Mouse (Mus musculus) liver, adult 2 months (tissue): ENCODE measurements around the gene Plcb2. TPM values are rescaled to one million over a fixed set of nuclear protein-coding genes. Genes with fewer than 3 reads are reported as not detected.

ENCODE experiments used
- DNase-seq: peaks from one replicate; pipeline ENCODE4 v3.0.0-alpha.2; 2011; ENCODE audit warnings: low read depth, low spot score; ENCODE audit errors: extremely low read depth
- H3K27ac ChIP-seq: fragments of 200-500 bp; replicated peaks from 2 replicates; pipeline ENCODE4 v1.5.1; 2012; ENCODE audit warnings: low read depth, mild to moderate bottlenecking, control low read depth, inconsistent platforms, low read length; ENCODE audit not compliant: insufficient read depth
- H3K27me3 ChIP-seq: fragments of 200-500 bp; 2 replicates; pipeline ENCODE4 v1.6.1; 2012; ENCODE audit warnings: mild to moderate bottlenecking, moderate library complexity, low read length, inconsistent platforms; ENCODE audit not compliant: control insufficient read depth, insufficient read depth
- H3K36me3 ChIP-seq: fragments of 200-500 bp; 2 replicates; pipeline ENCODE4 v1.6.1; 2012; ENCODE audit warnings: low read length, inconsistent platforms; ENCODE audit not compliant: control insufficient read depth, insufficient read depth
- H3K4me1 ChIP-seq: fragments of 200-500 bp; 2 replicates; pipeline ENCODE4 v1.6.1; 2011; ENCODE audit warnings: low read length; ENCODE audit not compliant: control insufficient read depth, insufficient read depth
- H3K4me3 ChIP-seq: fragments of 200-500 bp; 2 replicates; pipeline ENCODE4 v1.5.1; 2011; ENCODE audit warnings: low read depth, mild to moderate bottlenecking, control low read depth, low read length, moderate library complexity; ENCODE audit not compliant: insufficient read depth
- H3K79me2 ChIP-seq: fragments of 200-500 bp; 2 replicates; pipeline ENCODE4 v1.6.1; 2012; ENCODE audit warnings: inconsistent platforms, mild to moderate bottlenecking, low read length, moderate library complexity; ENCODE audit not compliant: control insufficient read depth, insufficient read depth
- H3K9ac ChIP-seq: fragments of 200-500 bp; 2 replicates; pipeline ENCODE4 v1.6.1; 2012; ENCODE audit warnings: low read depth, mild to moderate bottlenecking, control low read depth, inconsistent platforms, low read length
- CTCF ChIP-seq: fragments of 200-500 bp; IDR thresholded peaks from 2 replicates; pipeline ENCODE4 v1.5.1; 2011; ENCODE audit warnings: low read depth, low read length, control low read depth
- POLR2A ChIP-seq: fragments of 200-500 bp; IDR thresholded peaks from 2 replicates; pipeline ENCODE4 v1.6.1; 2011; ENCODE audit warnings: low read length, control low read depth; ENCODE audit not compliant: insufficient read depth; ENCODE audit errors: extremely low read depth
- WGBS: fragments of 180-500 bp; shearing (Covaris S2); methylation state at CpG from one replicate; pipeline ENCODE4 v1.1.7; 2018; 5-methylcytosine and 5-hydroxymethylcytosine counted together
- polyA plus RNA-seq: library from polyadenylated mRNA; depleted of rRNA; stranded (reverse); fragments of >200 nt; gene quantifications from 2 replicates; pipeline ENCODE4 v1.2.3, GENCODE M21; 2012; rRNA removed
- total RNA-seq: library from RNA; depleted of rRNA; stranded (reverse); fragments of >200 nt; gene quantifications from 2 replicates; pipeline ENCODE4 v1.2.3, GENCODE M21; 2014; rRNA removed

Gene Plcb2
- total RNA-seq (1.2 and 1.7 TPM in 2 replicates), polyA plus RNA-seq (0.68 and 0.80 TPM in 2 replicates)

DNA sequence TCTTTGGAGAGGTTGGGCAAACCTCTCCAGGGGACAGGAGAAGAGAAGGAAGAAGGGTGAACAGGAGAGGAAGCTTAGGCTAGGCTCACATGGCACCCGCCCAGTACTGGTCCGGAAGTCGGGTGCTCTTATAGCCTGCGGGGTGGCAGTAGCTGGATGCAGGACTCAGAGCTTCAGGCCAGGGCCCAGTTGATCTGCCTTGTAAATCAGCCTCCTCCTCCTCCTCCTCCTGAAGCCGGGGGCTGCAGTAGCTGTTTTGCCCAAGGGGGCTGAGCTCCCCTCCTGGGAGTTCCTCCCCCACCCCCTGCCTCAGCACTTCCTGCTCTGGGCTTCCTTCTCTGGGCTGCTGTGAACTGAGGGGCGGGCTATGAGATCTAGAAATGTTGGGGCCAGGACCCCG is at the start of gene Plcb2:
Gene Plcb2, minus strand, starts transcription at position 102 of the 400 bp plus-strand sequence.
- no peaks in the 10 kb centered on the region for H3K36me3 ChIP-seq
- H3K27me3 ChIP-seq = no peaks in the 10 kb centered on the region
- TF ChIP-seq CTCF = no peak
- no peak for TF ChIP-seq POLR2A
- peak within 1 kb of the TSS; percentile 41 for H3K4me3 ChIP-seq
- H3K27ac ChIP-seq = no peak within 1 kb of the TSS; the same call in 1 of the 2 replicates
- H3K4me1 ChIP-seq = no peaks in the 10 kb centered on the region
- WGBS = 43% methylated on average over 7 of the region's 7 CpGs
- H3K9ac ChIP-seq = peak within 1 kb of the TSS; percentile 51
- DNase-seq = no peak
- H3K79me2 ChIP-seq = no peaks in the 10 kb centered on the region

DNA sequence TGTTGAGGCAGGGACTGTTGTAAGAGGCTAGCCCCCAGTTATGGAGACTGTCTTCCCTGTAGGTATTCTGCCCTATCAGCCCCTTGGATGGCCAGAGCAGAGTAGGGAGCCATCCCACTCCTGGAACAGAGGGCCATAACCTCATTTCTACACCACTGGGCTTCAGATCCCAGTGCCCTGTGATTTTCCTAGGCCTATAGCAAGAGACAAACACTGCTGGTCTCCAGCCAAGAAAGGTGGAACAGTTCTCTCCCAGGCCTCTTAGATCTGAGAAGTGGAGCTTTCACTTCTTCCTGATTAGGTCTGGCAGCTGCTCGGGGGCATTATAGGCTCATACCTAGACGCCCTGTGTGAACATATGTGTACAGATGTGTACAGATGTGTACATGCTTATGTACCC is 48.1 kb upstream of the Plcb2 start:
- H3K36me3 ChIP-seq = no peaks in the 10 kb centered on the region
- WGBS = 84% methylated on average over 2 of the region's 2 CpGs
- H3K27me3 ChIP-seq = no peaks in the 10 kb centered on the region
- H3K4me3 ChIP-seq = no peak overlapping the region
- peak overlapping the region; percentile 33 for H3K27ac ChIP-seq
- no peaks in the 10 kb centered on the region for H3K79me2 ChIP-seq
- no peak overlapping the region; the same call in 1 of the 2 replicates for H3K9ac ChIP-seq
- TF ChIP-seq POLR2A = no peak
- no peak for TF ChIP-seq CTCF
- no peaks in the 10 kb centered on the region for H3K4me1 ChIP-seq
- no peak for DNase-seq

DNA sequence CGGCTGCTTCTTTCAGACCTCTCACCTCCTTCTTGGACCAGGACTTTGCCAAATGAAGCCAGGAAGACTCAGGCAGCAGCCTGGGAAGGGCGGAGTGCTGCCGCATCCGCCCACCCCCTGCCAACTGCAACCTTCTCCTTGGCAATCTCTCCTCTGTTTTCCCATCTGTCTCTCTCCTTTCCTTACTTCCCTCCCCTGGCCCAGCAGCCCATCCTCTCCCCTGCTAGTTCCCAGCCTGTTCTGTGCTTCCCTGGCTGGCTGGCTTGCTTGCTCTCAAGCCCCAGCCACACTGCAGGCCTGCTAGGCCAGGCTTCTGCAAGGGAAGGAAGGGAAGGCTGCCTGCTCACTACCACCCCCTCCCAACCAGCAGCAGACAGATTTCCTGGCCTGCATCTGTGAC is 47.6 kb upstream of the Plcb2 start:
- no peaks in the 10 kb centered on the region for H3K4me1 ChIP-seq
- no peaks in the 10 kb centered on the region for H3K36me3 ChIP-seq
- no peaks in the 10 kb centered on the region for H3K79me2 ChIP-seq
- no peak overlapping the region; the same call in 1 of the 2 replicates for H3K9ac ChIP-seq
- peak overlapping the region; percentile 33 for H3K27ac ChIP-seq
- no peak for TF ChIP-seq CTCF
- no peak for TF ChIP-seq POLR2A
- 64% methylated on average over 4 of the region's 4 CpGs for WGBS
- no peaks in the 10 kb centered on the region for H3K27me3 ChIP-seq
- H3K4me3 ChIP-seq = no peak overlapping the region
- no peak for DNase-seq

DNA sequence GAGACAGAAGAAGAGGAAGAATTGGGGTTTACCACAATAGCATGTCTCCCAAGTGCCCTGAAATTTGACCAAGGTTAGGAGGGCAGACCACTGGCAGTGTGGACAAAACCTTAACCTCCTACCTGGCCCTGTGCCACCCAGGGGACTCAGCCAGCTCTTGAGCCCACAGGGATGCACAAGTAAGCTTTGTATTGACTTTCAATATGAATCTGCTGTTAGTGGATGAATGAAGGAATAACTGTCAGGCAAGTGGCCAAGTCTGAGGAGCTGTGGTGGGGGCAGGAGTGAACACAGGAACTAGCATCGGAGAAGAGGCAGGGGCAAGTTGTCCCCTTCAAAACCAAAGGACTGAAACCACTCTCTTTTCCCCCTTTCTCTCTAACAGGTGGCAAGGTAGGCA is 47.2 kb upstream of the Plcb2 start:
- no peaks in the 10 kb centered on the region for H3K36me3 ChIP-seq
- H3K27me3 ChIP-seq = no peaks in the 10 kb centered on the region
- H3K9ac ChIP-seq = no peak overlapping the region
- no peaks in the 10 kb centered on the region for H3K4me1 ChIP-seq
- DNase-seq = no peak
- no peaks in the 10 kb centered on the region for H3K79me2 ChIP-seq
- no peak overlapping the region for H3K27ac ChIP-seq
- TF ChIP-seq CTCF (no peak), POLR2A (no peak)
- WGBS = 65% methylated on average over 1 of the region's 1 CpGs
- no peak overlapping the region for H3K4me3 ChIP-seq

DNA sequence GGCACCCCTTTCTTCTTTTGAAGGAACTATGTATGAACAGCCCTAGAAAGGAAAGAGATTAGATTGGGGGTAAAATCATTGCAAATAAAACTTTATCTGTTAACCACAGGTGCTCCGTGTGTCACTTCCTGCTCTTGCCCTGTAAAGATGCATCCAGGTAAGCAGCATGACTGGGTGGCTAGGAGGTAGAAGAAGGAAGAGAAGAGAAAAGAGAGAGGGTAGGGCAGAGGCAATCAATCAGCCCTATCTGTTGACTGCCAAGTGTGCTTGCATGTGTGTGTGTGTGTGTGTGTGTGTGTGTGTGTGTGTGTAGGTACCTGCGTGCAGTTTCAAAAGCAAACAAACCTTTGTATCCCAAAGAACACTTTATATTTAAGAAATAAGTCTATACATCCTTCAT is 46.3 kb upstream of the Plcb2 start:
- no peak overlapping the region for H3K27ac ChIP-seq
- DNase-seq = no peak
- no peak overlapping the region for H3K9ac ChIP-seq
- H3K79me2 ChIP-seq = no peaks in the 10 kb centered on the region
- no peak overlapping the region for H3K4me3 ChIP-seq
- no peaks in the 10 kb centered on the region for H3K4me1 ChIP-seq
- H3K36me3 ChIP-seq = no peaks in the 10 kb centered on the region
- no peaks in the 10 kb centered on the region for H3K27me3 ChIP-seq
- WGBS = 33% methylated on average over 2 of the region's 2 CpGs
- TF ChIP-seq POLR2A (no peak), CTCF (no peak)

DNA sequence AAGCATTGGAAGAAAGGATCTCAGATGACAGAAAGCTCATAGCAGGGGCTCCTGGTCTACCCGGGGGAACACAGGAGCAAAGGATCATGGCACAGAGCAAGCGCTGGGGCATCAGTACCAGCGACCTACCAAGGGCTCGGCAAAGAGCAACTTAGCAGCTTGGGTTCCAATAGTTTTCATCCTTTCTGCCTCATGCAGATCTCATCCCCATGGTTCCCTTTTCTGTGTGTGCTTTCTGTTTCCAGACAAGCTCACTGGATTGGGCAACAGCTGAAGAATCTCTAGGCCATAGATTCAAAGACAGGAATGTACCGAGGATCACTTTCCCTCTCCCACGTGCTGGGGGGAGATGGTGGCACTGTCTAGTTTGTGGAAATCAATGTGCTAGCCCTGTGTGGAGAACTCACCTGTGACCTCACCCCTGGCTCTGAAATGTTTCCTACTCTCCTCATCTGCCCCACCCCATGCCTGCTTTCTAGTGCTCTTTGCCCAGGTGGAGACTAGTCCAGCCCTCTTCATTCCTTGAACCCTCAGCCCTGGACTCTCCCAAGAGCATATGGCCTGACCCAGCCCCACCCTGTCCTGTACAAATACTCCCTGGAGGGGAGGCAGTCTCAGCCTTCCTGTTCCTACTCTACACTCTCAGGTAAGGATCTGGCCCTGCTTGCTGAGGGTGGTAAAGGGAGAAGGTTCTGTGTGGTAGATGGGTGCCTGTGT is 44.1 kb upstream of the Plcb2 start, which contains the start of gene Phgr1:
Gene Phgr1, plus strand, starts transcription at position 612 of the 717 bp plus-strand sequence.
- TF ChIP-seq POLR2A (no peak), CTCF (no peak)
- no peaks in the 10 kb centered on the region for H3K4me1 ChIP-seq
- H3K79me2 ChIP-seq = no peaks in the 10 kb centered on the region
- H3K27me3 ChIP-seq = no peaks in the 10 kb centered on the region
- 87% methylated on average over 6 of the region's 6 CpGs for WGBS
- H3K4me3 ChIP-seq = no peak within 1 kb of the TSS
- no peak within 1 kb of the TSS for H3K9ac ChIP-seq
- no peak within 1 kb of the TSS for H3K27ac ChIP-seq
- DNase-seq = no peak
- H3K36me3 ChIP-seq = no peaks in the 10 kb centered on the region
